ENCODE assay signal across 28 mouse cellular contexts in genomic region chr7:16608961-16609360, GRCm38 (mm10). TPM values are rescaled to one million over a fixed set of nuclear protein-coding genes. Genes with fewer than 3 reads are reported as not detected.
DNase-seq lines count a peak whose midpoint lies in the region; ATAC-seq and TF ChIP-seq lines count a peak whose summit lies in the region.
"Had no signal": no experiment of that assay in that cellular context is flagged by ENCODE, and none has a peak within 500 bp of the region (broad histone marks: within the 10 kb centered on the region; RNA-seq: fewer than 3 reads in every experiment).

No protein-coding gene starts in this region.

- 0 out of 2 replicates have a peak overlapping the region, but pooled peaks have one; percentile 12 for H3K27ac ChIP-seq in hindbrain, embryonic 15.5 days (replicated peaks)
- H3K27ac ChIP-seq in hindbrain, embryonic 12.5 days, result no peak overlapping the region
- peak overlapping the region; percentile 29; the same call in 1 of the 2 replicates for H3K27ac ChIP-seq in lung, embryonic 15.5 days
- H3K27ac ChIP-seq: embryonic facial prominence, embryonic 12.5 days; embryonic facial prominence, embryonic 15.5 days; heart, embryonic 10.5 days; heart, embryonic 13.5 days had no signal

- H3K4me3 ChIP-seq in hindbrain, embryonic 15.5 days, result no peak overlapping the region
- H3K4me3 ChIP-seq in hindbrain, embryonic 12.5 days, result no peak overlapping the region
- H3K4me3 ChIP-seq in lung, embryonic 15.5 days, result no peak overlapping the region
- H3K4me3 ChIP-seq in myocyte, result no peak overlapping the region
- H3K4me3 ChIP-seq: embryonic facial prominence, embryonic 12.5 days; embryonic facial prominence, embryonic 15.5 days; heart, adult 2 months; heart, embryonic 10.5 days; heart, embryonic 13.5 days had no signal

- no peaks in the 10 kb centered on the region for H3K27me3 ChIP-seq in hindbrain, embryonic 15.5 days
- H3K27me3 ChIP-seq in hindbrain, embryonic 12.5 days, result no peaks in the 10 kb centered on the region
- H3K27me3 ChIP-seq in lung, embryonic 15.5 days, result no peaks in the 10 kb centered on the region
- no peaks in the 10 kb centered on the region for H3K27me3 ChIP-seq in myocyte (ENCODE audit: control insufficient read depth, insufficient read depth, insufficient read length)
- H3K27me3 ChIP-seq: CH12.LX; embryonic facial prominence, embryonic 12.5 days; embryonic facial prominence, embryonic 15.5 days; heart, embryonic 13.5 days had no signal

- H3ac ChIP-seq in myocyte (ENCODE audit: control insufficient read depth, insufficient read length), result no peak overlapping the region

- peaks cover 44% of the 10 kb centered on the region for H3K4me1 ChIP-seq in hindbrain, embryonic 15.5 days (replicated peaks)
- H3K4me1 ChIP-seq in hindbrain, embryonic 12.5 days, result peaks cover 43% of the 10 kb centered on the region
- peaks cover 53% of the 10 kb centered on the region for H3K4me1 ChIP-seq in lung, embryonic 15.5 days

- no peak for DNase-seq in lung, adult 18-20 months
- peak; percentile 30 for DNase-seq in lung, postnatal 36 days
- DNase-seq in lung, postnatal 4 days, result no peak
- DNase-seq: adrenal gland, adult 2 months; adrenal gland, postnatal 14 days; B cell, adult 2 months; cerebellum, adult 11 months; cerebellum, adult 2 months; cerebellum, adult 9-11 months; cerebellum, postnatal 25 days; forebrain, postnatal 0 days; gastrocnemius, postnatal 10 days; gastrocnemius, postnatal 36 days; heart, adult 2 months; heart, postnatal 14 days; heart, postnatal 4 days had no signal

- H3K79me2 ChIP-seq in myocyte (ENCODE audit: control insufficient read depth, insufficient read depth), result peaks cover 100% of the 10 kb centered on the region

- no peak overlapping the region for H3K4me2 ChIP-seq in hindbrain, embryonic 15.5 days
- no peak overlapping the region for H3K4me2 ChIP-seq in hindbrain, embryonic 12.5 days (replicated peaks)
- no peak overlapping the region for H3K4me2 ChIP-seq in lung, embryonic 15.5 days
- H3K4me2 ChIP-seq in myocyte (ENCODE audit: low read depth), result peak overlapping the region; percentile 15
- H3K4me2 ChIP-seq: embryonic facial prominence, embryonic 12.5 days; embryonic facial prominence, embryonic 15.5 days; heart, embryonic 13.5 days had no signal

- no peak for TF ChIP-seq POLR2A in myocyte (IDR thresholded peaks at IDR 0.05; ENCODE audit: insufficient read length, low read depth)

- 75% methylated on average over 1 of the region's 1 CpGs for WGBS in hindbrain, embryonic 15.5 days
- 96% methylated on average over 1 of the region's 1 CpGs for WGBS in hindbrain, embryonic 12.5 days
- WGBS in lung, embryonic 15.5 days, result 72% methylated on average over 1 of the region's 1 CpGs

- H3K9ac ChIP-seq in hindbrain, embryonic 15.5 days, result no peak overlapping the region
- H3K9ac ChIP-seq in hindbrain, embryonic 12.5 days, result no peak overlapping the region
- H3K9ac ChIP-seq in lung, embryonic 15.5 days, result no peak overlapping the region
- H3K9ac ChIP-seq: embryonic facial prominence, embryonic 12.5 days; embryonic facial prominence, embryonic 15.5 days; forebrain, postnatal 0 days; heart, embryonic 13.5 days had no signal

- H3K36me3 ChIP-seq in hindbrain, embryonic 15.5 days, result no peaks in the 10 kb centered on the region
- peaks cover 4% of the 10 kb centered on the region; the same call in 1 of the 2 replicates for H3K36me3 ChIP-seq in hindbrain, embryonic 12.5 days
- 0 out of 2 replicates have a peak, but pooled peaks cover 2% of the 10 kb centered on the region for H3K36me3 ChIP-seq in lung, embryonic 15.5 days
- H3K36me3 ChIP-seq in myocyte (ENCODE audit: control insufficient read depth, insufficient read depth), result peaks cover 2% of the 10 kb centered on the region
- H3K36me3 ChIP-seq: embryonic facial prominence, embryonic 15.5 days had no signal

- ATAC-seq in hindbrain, embryonic 15.5 days (ENCODE audit: low FRiP score, low read depth), result no peak
- ATAC-seq in hindbrain, embryonic 12.5 days (ENCODE audit: low FRiP score), result no peak
- ATAC-seq in lung, embryonic 15.5 days (ENCODE audit: borderline replicate concordance, extremely low read depth, low FRiP score, low TSS enrichment), result no peak
- ATAC-seq: forebrain, embryonic 14.5 days; forebrain, postnatal 0 days; hindbrain, embryonic 16.5 days had no signal

- no peaks in the 10 kb centered on the region for H3K9me3 ChIP-seq in hindbrain, embryonic 15.5 days
- no peaks in the 10 kb centered on the region for H3K9me3 ChIP-seq in hindbrain, embryonic 12.5 days (replicated peaks)
- H3K9me3 ChIP-seq in lung, embryonic 15.5 days, result no peaks in the 10 kb centered on the region
- H3K9me3 ChIP-seq: embryonic facial prominence, embryonic 12.5 days; embryonic facial prominence, embryonic 15.5 days; G1E had no signal

TF ChIP-seq in myocyte, 11 proteins besides CTCF, POLR2A, EP300 and RAD21:
- TF ChIP-seq TCF12 (IDR thresholded peaks at IDR 0.05; ENCODE audit: insufficient read depth, poor library complexity, severe bottlenecking), result no peak
- no peak for TF ChIP-seq SRF (IDR thresholded peaks at IDR 0.05; ENCODE audit: control insufficient read depth, insufficient read length, low read depth)
- TF ChIP-seq POLR2AphosphoS2 (IDR thresholded peaks at IDR 0.05; ENCODE audit: insufficient read length, low read depth), result no peak
- no peak for TF ChIP-seq MYOG (IDR thresholded peaks at IDR 0.05; ENCODE audit: control insufficient read depth in 1 of 3, insufficient read depth in 1 of 3, insufficient read length in 2 of 3, low read depth in 2 of 3)
- no peak for TF ChIP-seq REST (IDR thresholded peaks at IDR 0.05; ENCODE audit: insufficient read depth, insufficient read length)
- TF ChIP-seq E2F4 (IDR thresholded peaks at IDR 0.05; ENCODE audit: insufficient read depth), result no peak
- no peak for TF ChIP-seq USF1 (IDR thresholded peaks at IDR 0.05; ENCODE audit: low read depth)
- no peak for TF ChIP-seq MAX (IDR thresholded peaks at IDR 0.05; ENCODE audit: low read depth)
- no peak for TF ChIP-seq MYOD1 (IDR thresholded peaks at IDR 0.05; ENCODE audit: control insufficient read depth in 1 of 3, insufficient read length in 2 of 3, low read depth in 2 of 3)
- TF ChIP-seq CEBPB (IDR thresholded peaks at IDR 0.05; ENCODE audit: insufficient read depth, poor library complexity, severe bottlenecking), result no peak
- no peak for TF ChIP-seq TCF3 (IDR thresholded peaks at IDR 0.05; ENCODE audit: insufficient read length, low read depth)

RNA-seq across cellular contexts. Expression of gene Arhgap35, which starts 5.8 kb away (rescaled TPM):
- 33.0 and 33.8 TPM in 2 replicates for polyA plus RNA-seq in hindbrain, embryonic 15.5 days (2015; fragmentation: Nextera tagmentation; extraction: Ambion mirVana)
- 40.0 and 43.3 TPM in 2 replicates for polyA plus RNA-seq in hindbrain, embryonic 12.5 days (2016; fragmentation: Nextera tagmentation; extraction: Ambion mirVana)
- 19.1 and 19.4 TPM in 2 replicates for polyA plus RNA-seq in lung, embryonic 15.5 days (2015; fragmentation: Nextera tagmentation; extraction: Ambion mirVana)
- 21.7 TPM for polyA plus RNA-seq in myocyte (2012; fragmentation: generic; extraction: Trizol)
